Mouse (Mus musculus) hindbrain, postnatal 0 days (tissue): ENCODE data around the gene AI182371. TPM values are rescaled to one million over a fixed set of nuclear protein-coding genes. Genes with fewer than 3 reads are reported as not detected.

Source experiments
- ATAC-seq: fragments of 200-750 bp; cut with Nextera tagmentation; 2 replicates; pipeline ENCODE4 v1.8.0; 2017; ENCODE audit warnings: mild to moderate bottlenecking, moderate TSS enrichment, moderate library complexity
- DNase-seq: peaks from one replicate; pipeline ENCODE4 v3.0.0-alpha.2; 2015; ENCODE audit warnings: low spot score
- H3K27ac ChIP-seq: fragments of 300-500 bp; sonication (generic); 2 replicates; pipeline ENCODE4 v1.5.1; 2014; ENCODE audit warnings: mild to moderate bottlenecking
- H3K27me3 ChIP-seq: fragments of 300-500 bp; sonication (generic); 2 replicates; pipeline ENCODE4 v1.6.1; 2014; ENCODE audit warnings: low read length, mixed read lengths; ENCODE audit not compliant: insufficient read depth
- H3K36me3 ChIP-seq: fragments of 300-500 bp; sonication (generic); 2 replicates; pipeline ENCODE4 v1.6.1; 2014; ENCODE audit warnings: low read length, mixed read lengths; ENCODE audit not compliant: insufficient read depth
- H3K4me1 ChIP-seq: fragments of 300-500 bp; sonication (generic); 2 replicates; pipeline ENCODE4 v1.6.1; 2014; ENCODE audit warnings: antibody characterized with exemption, low read length, mixed read lengths; ENCODE audit not compliant: insufficient read depth
- H3K4me2 ChIP-seq: fragments of 300-500 bp; sonication (generic); 2 replicates; pipeline ENCODE4 v1.6.1; 2014; ENCODE audit warnings: low read depth, mild to moderate bottlenecking, low read length, moderate library complexity, mixed read lengths
- H3K4me3 ChIP-seq: fragments of 300-500 bp; sonication (generic); 2 replicates; pipeline ENCODE4 v1.5.1; 2014; ENCODE audit warnings: low read length
- H3K9ac ChIP-seq: fragments of 300-500 bp; sonication (generic); replicated peaks from 2 replicates; pipeline ENCODE4 v1.6.1; 2014; ENCODE audit warnings: mild to moderate bottlenecking, low read length, moderate library complexity, mixed read lengths
- H3K9me3 ChIP-seq: fragments of 300-500 bp; sonication (generic); 2 replicates; pipeline ENCODE4 v1.6.1; 2016; ENCODE audit warnings: low read length, mixed read lengths
- CTCF ChIP-seq: IDR thresholded peaks from 2 replicates; pipeline ENCODE4 v1.5.1; 2016; ENCODE audit warnings: antibody characterized with exemption, control low read depth, low read depth
- WGBS: fragments of 180-500 bp; shearing (Covaris S2); extraction: QIAGEN DNeasy Blood & Tissue Kit; methylation state at CpG from one replicate; pipeline ENCODE4 v1.1.7; 2014; 5-methylcytosine and 5-hydroxymethylcytosine counted together
- polyA plus RNA-seq: library from polyadenylated mRNA; unstranded; fragments of >200 nt; fragmentation: Nextera tagmentation; extraction: Ambion mirVana; gene quantifications from 2 replicates; pipeline ENCODE4 v1.2.1, GENCODE M21; 2015
- total RNA-seq: library from RNA; depleted of rRNA; stranded (reverse); fragments of >200 nt; gene quantifications from 2 replicates; pipeline ENCODE4 v1.2.3, GENCODE M21; 2014

Gene AI182371
- total and polyA plus RNA-seq, 2 experiments from 2014 or later, result 0.48 TPM; not detected in 1

DNA sequence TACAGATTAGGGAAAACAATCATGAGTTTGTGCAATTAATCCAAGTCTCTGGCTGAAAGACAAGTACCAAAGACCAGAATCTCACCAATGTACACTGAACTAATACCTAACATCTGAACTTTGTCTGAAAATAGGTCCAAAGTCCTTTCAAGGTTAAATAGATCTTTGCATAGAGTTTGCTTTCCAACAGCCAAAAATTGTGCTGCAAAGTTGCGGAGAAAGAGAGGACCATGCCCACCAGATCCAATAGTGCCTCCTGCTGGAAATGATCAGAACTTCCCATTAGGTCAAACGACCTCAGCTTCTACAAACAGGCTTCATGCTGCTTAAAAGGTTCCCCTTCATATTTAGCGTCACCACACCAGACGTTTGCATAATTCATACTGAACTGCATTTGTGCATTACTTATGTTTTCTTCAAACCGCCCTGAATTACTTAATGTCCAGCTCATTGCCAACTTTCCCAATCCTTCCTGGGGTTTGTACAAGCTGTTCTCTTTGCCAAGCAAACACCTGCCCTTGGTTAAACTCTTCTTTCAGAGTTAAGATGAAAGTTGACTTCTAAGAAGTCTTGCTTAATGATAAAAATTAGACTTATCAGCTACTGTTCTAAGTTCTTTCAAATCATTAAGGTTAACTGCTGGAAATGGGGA is 6.8 kb upstream of the AI182371 start:
- WGBS, result 46% methylated on average over 5 of the region's 5 CpGs
- Histone ChIP-seq H3K4me2 (no peak overlapping the region), H3K4me3 (no peak overlapping the region), H3K27ac (no peak overlapping the region), H3K36me3 (no peaks in the 10 kb centered on the region), H3K4me1 (peaks cover 3% of the 10 kb centered on the region; the same call in 1 of the 2 replicates), H3K9ac (no peak overlapping the region), H3K9me3 (no peaks in the 10 kb centered on the region), H3K27me3 (no peaks in the 10 kb centered on the region)
- ATAC-seq, result no peak
- peak; percentile 72 for DNase-seq
- TF ChIP-seq CTCF, result peak; percentile 74

DNA sequence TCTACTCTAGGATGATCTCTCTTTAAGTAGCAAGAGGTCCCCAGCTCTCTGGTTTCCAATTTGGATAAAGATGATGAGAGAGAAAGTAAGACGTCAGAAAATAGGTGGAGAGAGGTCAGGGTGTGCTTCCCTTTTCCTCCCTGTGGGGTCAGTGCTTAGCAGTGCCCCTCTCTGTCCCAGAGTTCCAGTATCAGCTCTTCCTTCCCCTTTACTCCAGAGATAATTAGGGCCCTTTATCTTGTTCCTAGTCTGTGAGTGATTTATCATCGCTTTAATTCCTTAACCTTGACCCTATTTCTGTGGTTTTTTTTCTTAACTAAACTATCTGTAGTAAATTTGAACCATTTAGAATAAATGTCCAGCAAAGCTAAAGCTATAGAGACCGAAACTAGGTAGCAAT is 3.5 kb upstream of the AI182371 start:
- Histone ChIP-seq H3K9me3 (no peaks in the 10 kb centered on the region), H3K4me3 (no peak overlapping the region), H3K36me3 (no peaks in the 10 kb centered on the region), H3K9ac (no peak overlapping the region), H3K27ac (no peak overlapping the region), H3K4me1 (no peaks in the 10 kb centered on the region), H3K4me2 (no peak overlapping the region), H3K27me3 (no peaks in the 10 kb centered on the region)
- DNase-seq, result no peak
- 68% methylated on average over 3 of the region's 3 CpGs for WGBS
- TF ChIP-seq CTCF, result no peak
- ATAC-seq, result no peak

DNA sequence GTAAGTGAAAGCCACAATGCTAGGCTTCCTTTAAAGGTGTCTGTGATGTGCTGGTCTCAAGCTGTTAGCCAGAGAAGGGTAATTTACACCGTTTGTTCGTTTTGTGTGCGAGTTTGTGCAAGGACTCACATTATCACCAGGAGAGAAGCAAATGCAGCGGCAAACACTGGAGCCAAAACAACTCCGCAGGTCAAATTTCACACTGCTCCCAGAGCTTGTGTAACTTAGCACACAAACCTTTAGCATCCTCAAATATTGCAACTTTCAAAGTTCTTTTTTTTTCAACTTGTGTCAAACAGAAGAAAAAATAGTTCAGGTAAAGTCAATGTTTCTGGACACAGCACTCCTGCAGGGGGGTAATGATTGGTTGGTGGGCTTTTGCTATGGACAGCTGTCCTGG is 2.2 kb upstream of the AI182371 start:
- H3K27me3 ChIP-seq, result no peaks in the 10 kb centered on the region
- no peaks in the 10 kb centered on the region for H3K36me3 ChIP-seq
- TF ChIP-seq CTCF, result no peak
- H3K4me3 ChIP-seq, result no peak overlapping the region
- DNase-seq (no peak), ATAC-seq (no peak)
- H3K4me1 ChIP-seq, result no peaks in the 10 kb centered on the region
- no peaks in the 10 kb centered on the region for H3K9me3 ChIP-seq
- WGBS, result 83% methylated on average over 5 of the region's 5 CpGs
- no peak overlapping the region for H3K9ac ChIP-seq
- H3K4me2 ChIP-seq, result no peak overlapping the region
- no peak overlapping the region for H3K27ac ChIP-seq

DNA sequence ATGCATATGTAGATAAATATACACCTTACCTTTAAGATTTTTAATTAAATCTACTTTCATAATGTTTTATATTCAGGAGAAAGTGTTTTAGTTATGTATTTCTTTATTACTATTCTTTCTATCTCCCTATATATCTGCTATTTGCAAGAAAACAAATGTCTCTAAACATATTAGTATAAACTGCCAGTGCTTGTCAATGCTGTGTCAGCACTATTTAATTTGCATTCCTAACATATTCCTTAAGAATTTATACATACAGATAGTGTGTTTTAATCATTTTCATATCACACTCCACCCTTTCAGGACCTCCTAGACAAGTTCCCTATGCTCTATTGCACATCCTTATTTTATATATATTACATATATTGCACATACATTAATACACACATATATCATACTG is 1.4 kb upstream of the AI182371 start:
- ATAC-seq (no peak), DNase-seq (no peak)
- TF ChIP-seq CTCF, result no peak
- no peaks in the 10 kb centered on the region for H3K9me3 ChIP-seq
- H3K36me3 ChIP-seq, result no peaks in the 10 kb centered on the region
- H3K9ac ChIP-seq, result no peak overlapping the region
- H3K4me1 ChIP-seq, result no peaks in the 10 kb centered on the region
- no peak overlapping the region for H3K27ac ChIP-seq
- no peak overlapping the region for H3K4me3 ChIP-seq
- no peaks in the 10 kb centered on the region for H3K27me3 ChIP-seq
- H3K4me2 ChIP-seq, result no peak overlapping the region

DNA sequence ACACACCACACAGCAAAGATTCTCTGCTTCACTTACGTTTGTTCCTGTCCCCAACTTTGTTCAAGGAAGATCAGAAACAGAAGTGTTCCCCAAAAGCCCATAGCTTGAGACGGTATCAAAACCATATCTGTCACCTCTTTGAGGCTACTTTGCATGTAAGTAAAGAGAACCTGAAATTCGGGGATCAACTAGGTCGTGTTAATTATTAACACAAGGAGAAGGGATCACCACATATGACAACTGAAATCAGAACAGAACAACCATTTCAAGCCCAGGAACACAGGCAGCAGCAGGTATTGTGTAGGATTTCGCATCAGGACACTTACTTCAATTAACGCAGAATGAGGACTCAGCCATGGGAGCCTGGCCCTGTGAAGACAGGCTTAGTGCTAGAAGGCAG is 814 bp downstream of the AI182371 start:
- Histone ChIP-seq H3K4me2 (no peak overlapping the region), H3K27me3 (no peaks in the 10 kb centered on the region), H3K27ac (no peak overlapping the region), H3K9me3 (no peaks in the 10 kb centered on the region), H3K4me1 (no peaks in the 10 kb centered on the region), H3K36me3 (no peaks in the 10 kb centered on the region), H3K9ac (no peak overlapping the region), H3K4me3 (no peak overlapping the region)
- WGBS, result 87% methylated on average over 6 of the region's 6 CpGs
- no peak for ATAC-seq
- no peak for DNase-seq
- TF ChIP-seq CTCF, result no peak

DNA sequence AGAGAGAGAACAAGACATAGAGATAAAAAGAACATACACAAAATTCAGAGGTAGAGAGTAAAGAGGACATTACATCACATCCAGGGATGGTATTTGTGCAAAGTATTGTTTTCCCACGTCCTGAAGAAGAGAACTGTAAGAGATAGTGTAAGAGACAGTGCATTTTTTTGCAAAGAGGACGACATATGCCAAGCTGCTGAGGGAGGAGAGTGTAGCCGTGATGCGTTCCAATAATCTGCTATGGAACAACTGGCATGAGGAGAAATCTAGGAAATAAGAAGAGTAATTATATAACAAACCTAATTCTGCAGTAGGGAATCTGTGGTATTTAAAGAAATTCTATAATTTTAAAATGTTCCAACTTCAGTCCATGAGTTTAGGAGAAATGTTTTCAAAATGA is 13.9 kb downstream of the AI182371 start:
- WGBS, result 71% methylated on average over 4 of the region's 4 CpGs
- Histone ChIP-seq H3K9ac (no peak overlapping the region), H3K4me2 (no peak overlapping the region), H3K27me3 (no peaks in the 10 kb centered on the region), H3K27ac (no peak overlapping the region), H3K4me3 (no peak overlapping the region), H3K4me1 (no peaks in the 10 kb centered on the region), H3K9me3 (no peaks in the 10 kb centered on the region), H3K36me3 (no peaks in the 10 kb centered on the region)
- ATAC-seq (no peak), DNase-seq (no peak)
- TF ChIP-seq CTCF, result no peak

DNA sequence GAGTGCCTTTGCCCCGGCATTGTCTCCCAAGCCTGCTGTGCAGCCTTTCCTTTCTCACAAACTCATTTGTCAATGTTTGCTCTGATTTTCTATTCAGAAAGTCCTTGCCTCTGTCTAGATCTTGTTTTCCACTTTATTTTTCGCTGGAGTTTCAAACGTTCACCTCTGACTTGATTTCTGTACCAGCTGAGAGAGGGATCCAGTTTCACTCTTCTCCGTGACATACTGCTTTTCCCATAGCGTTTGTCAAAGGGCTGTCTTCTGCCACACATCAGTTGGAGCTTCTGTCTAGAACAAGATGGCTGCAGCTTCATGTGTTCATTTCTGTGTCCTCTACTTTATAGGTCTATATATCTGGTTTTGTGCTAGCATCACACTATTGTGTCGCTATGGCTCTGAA is 22.2 kb downstream of the AI182371 start:
- ATAC-seq (no peak), DNase-seq (no peak)
- Histone ChIP-seq H3K9ac (no peak overlapping the region), H3K4me3 (no peak overlapping the region), H3K27ac (no peak overlapping the region), H3K36me3 (no peaks in the 10 kb centered on the region), H3K27me3 (no peaks in the 10 kb centered on the region), H3K9me3 (no peaks in the 10 kb centered on the region), H3K4me2 (no peak overlapping the region), H3K4me1 (no peaks in the 10 kb centered on the region)
- WGBS, result 63% methylated on average over 6 of the region's 6 CpGs
- TF ChIP-seq CTCF, result no peak
